Mouse (Mus musculus): ENCODE data around the gene Prf1. TPM values are rescaled to one million over a fixed set of nuclear protein-coding genes. Genes with fewer than 3 reads are reported as not detected.

Prf1 gene
- polyA plus RNA-seq, 1 experiment: 0.01 TPM

DNA sequence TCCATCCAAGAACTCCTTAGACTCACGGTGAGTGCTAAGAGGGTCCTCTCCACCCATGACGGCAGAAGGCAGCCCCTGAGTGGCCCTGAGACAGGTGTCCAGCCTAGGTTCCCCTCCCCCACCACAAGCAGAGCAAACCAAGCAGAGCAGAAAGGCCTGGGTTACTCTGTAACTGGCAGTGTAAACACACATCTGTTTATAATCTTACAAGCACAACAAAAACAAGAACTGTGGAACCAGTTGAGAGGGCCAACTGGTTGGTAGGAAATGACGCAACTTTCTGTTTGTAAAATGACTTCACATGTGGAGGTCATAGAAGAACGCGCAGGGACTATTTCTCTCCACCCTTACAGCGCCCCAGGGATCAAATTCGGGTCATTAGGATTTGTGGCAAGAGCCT lies 15.1 kb downstream of the Prf1 start:
- TF ChIP-seq SRF (IDR thresholded peaks at IDR 0.05; ENCODE audit: control insufficient read depth, insufficient read length, low read depth): no peak
- TF ChIP-seq TCF3 (IDR thresholded peaks at IDR 0.05; ENCODE audit: insufficient read length, low read depth): no peak
- TF ChIP-seq MYOG (IDR thresholded peaks at IDR 0.05; ENCODE audit: control insufficient read depth in 1 of 3, insufficient read depth in 1 of 3, insufficient read length in 2 of 3, low read depth in 2 of 3): no peak
- no peak for TF ChIP-seq E2F4 (IDR thresholded peaks at IDR 0.05; ENCODE audit: insufficient read depth)
- TF ChIP-seq POLR2A (IDR thresholded peaks at IDR 0.05; ENCODE audit: insufficient read length, low read depth): no peak
- no peak for TF ChIP-seq MAX (IDR thresholded peaks at IDR 0.05; ENCODE audit: low read depth)
- no peak for TF ChIP-seq POLR2AphosphoS2 (IDR thresholded peaks at IDR 0.05; ENCODE audit: insufficient read length, low read depth)
- TF ChIP-seq USF1 (IDR thresholded peaks at IDR 0.05; ENCODE audit: low read depth): no peak
- H3K36me3 ChIP-seq (ENCODE audit: control insufficient read depth, insufficient read depth): no peaks in the 10 kb centered on the region
- no peaks in the 10 kb centered on the region for H3K27me3 ChIP-seq (ENCODE audit: control insufficient read depth, insufficient read depth, insufficient read length)
- no peak overlapping the region for H3K4me3 ChIP-seq
- no peak overlapping the region for H3K4me2 ChIP-seq (ENCODE audit: low read depth)
- no peak overlapping the region for H3ac ChIP-seq (ENCODE audit: control insufficient read depth, insufficient read length)
- no peaks in the 10 kb centered on the region for H3K79me2 ChIP-seq (ENCODE audit: control insufficient read depth, insufficient read depth)

DNA sequence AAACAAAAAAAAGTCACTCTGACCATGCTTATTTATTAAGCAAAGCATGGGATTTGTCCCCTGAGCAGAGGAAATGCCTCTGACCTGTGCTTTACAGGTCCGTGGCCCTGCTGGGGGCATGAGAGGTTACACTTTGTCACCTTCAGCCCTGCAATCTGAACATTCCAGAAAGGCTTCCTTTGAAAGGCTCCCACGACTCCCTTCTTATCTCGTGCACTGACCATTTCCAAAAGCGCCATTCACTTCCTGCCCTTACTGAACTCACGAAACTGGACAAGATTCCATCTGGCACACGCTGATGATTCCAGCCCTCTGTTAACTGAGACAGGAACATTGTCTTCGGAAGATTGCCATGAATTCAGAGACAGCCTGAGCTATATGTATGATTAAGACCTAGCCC lies 16.1 kb downstream of the Prf1 start:
- no peaks in the 10 kb centered on the region for H3K36me3 ChIP-seq (ENCODE audit: control insufficient read depth, insufficient read depth)
- H3K4me2 ChIP-seq (ENCODE audit: low read depth): no peak overlapping the region

DNA sequence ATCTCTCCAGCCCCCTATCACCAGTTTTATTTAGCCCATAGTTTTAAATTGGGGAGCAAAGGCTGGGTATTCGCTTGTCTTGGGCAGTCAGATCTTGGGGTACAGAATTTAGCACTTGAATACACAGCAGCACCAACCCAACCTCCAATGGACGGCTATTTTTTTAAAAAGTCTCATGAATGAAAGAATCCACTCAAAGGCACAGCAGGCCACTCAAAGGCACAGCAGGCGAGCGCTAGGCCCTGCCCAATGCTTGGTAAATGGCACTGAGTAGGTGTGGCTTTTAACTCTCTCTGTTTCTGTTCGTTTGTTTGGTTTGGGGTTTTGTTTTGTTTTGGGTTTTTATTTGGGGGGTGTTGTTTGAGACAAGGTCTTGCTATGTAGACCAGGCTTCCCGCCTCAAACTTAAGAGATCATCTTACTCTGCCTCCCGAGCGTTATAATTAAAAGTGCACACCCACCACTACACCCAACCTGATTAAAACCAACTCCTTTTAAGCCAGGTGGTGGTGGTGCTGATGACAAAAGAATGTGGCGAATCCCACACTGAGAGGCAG lies 17.8 kb downstream of the Prf1 start:
- Histone ChIP-seq H3K79me2 (ENCODE audit: control insufficient read depth, insufficient read depth) (no peaks in the 10 kb centered on the region), H3K36me3 (ENCODE audit: control insufficient read depth, insufficient read depth) (peaks cover 7% of the 10 kb centered on the region), H3ac (ENCODE audit: control insufficient read depth, insufficient read length) (no peak overlapping the region), H3K27me3 (ENCODE audit: control insufficient read depth, insufficient read depth, insufficient read length) (no peaks in the 10 kb centered on the region), H3K4me2 (ENCODE audit: low read depth) (no peak overlapping the region), H3K4me3 (no peak overlapping the region)
- no peak for TF ChIP-seq TCF3 (IDR thresholded peaks at IDR 0.05; ENCODE audit: insufficient read length, low read depth)
- no peak for TF ChIP-seq POLR2A (IDR thresholded peaks at IDR 0.05; ENCODE audit: insufficient read length, low read depth)
- no peak for TF ChIP-seq USF1 (IDR thresholded peaks at IDR 0.05; ENCODE audit: low read depth)
- no peak for TF ChIP-seq MYOD1 (IDR thresholded peaks at IDR 0.05; ENCODE audit: control insufficient read depth in 1 of 3, insufficient read length in 2 of 3, low read depth in 2 of 3)
- TF ChIP-seq E2F4 (IDR thresholded peaks at IDR 0.05; ENCODE audit: insufficient read depth): no peak
- TF ChIP-seq MAX (IDR thresholded peaks at IDR 0.05; ENCODE audit: low read depth): no peak
- no peak for TF ChIP-seq REST (IDR thresholded peaks at IDR 0.05; ENCODE audit: insufficient read depth, insufficient read length)
- no peak for TF ChIP-seq POLR2AphosphoS2 (IDR thresholded peaks at IDR 0.05; ENCODE audit: insufficient read length, low read depth)

More for the DNA sequence above, 16.1 kb downstream of the Prf1 start:
- no peak for TF ChIP-seq REST (IDR thresholded peaks at IDR 0.05; ENCODE audit: insufficient read depth, insufficient read length)
- no peak for TF ChIP-seq MYOD1 (IDR thresholded peaks at IDR 0.05; ENCODE audit: control insufficient read depth in 1 of 3, insufficient read length in 2 of 3, low read depth in 2 of 3)
- no peak for TF ChIP-seq MAX (IDR thresholded peaks at IDR 0.05; ENCODE audit: low read depth)
- no peak for TF ChIP-seq TCF12 (IDR thresholded peaks at IDR 0.05; ENCODE audit: insufficient read depth, poor library complexity, severe bottlenecking)
- no peak for TF ChIP-seq POLR2A (IDR thresholded peaks at IDR 0.05; ENCODE audit: insufficient read length, low read depth)
- TF ChIP-seq CEBPB (IDR thresholded peaks at IDR 0.05; ENCODE audit: insufficient read depth, poor library complexity, severe bottlenecking): no peak
- TF ChIP-seq POLR2AphosphoS2 (IDR thresholded peaks at IDR 0.05; ENCODE audit: insufficient read length, low read depth): no peak
- TF ChIP-seq SRF (IDR thresholded peaks at IDR 0.05; ENCODE audit: control insufficient read depth, insufficient read length, low read depth): no peak
- no peak for TF ChIP-seq MYOG (IDR thresholded peaks at IDR 0.05; ENCODE audit: control insufficient read depth in 1 of 3, insufficient read depth in 1 of 3, insufficient read length in 2 of 3, low read depth in 2 of 3)
- no peak for TF ChIP-seq E2F4 (IDR thresholded peaks at IDR 0.05; ENCODE audit: insufficient read depth)
- no peak for TF ChIP-seq USF1 (IDR thresholded peaks at IDR 0.05; ENCODE audit: low read depth)
- no peak for TF ChIP-seq TCF3 (IDR thresholded peaks at IDR 0.05; ENCODE audit: insufficient read length, low read depth)
- H3ac ChIP-seq (ENCODE audit: control insufficient read depth, insufficient read length): no peak overlapping the region
- H3K4me3 ChIP-seq: no peak overlapping the region
- no peaks in the 10 kb centered on the region for H3K79me2 ChIP-seq (ENCODE audit: control insufficient read depth, insufficient read depth)
- no peaks in the 10 kb centered on the region for H3K27me3 ChIP-seq (ENCODE audit: control insufficient read depth, insufficient read depth, insufficient read length)

DNA sequence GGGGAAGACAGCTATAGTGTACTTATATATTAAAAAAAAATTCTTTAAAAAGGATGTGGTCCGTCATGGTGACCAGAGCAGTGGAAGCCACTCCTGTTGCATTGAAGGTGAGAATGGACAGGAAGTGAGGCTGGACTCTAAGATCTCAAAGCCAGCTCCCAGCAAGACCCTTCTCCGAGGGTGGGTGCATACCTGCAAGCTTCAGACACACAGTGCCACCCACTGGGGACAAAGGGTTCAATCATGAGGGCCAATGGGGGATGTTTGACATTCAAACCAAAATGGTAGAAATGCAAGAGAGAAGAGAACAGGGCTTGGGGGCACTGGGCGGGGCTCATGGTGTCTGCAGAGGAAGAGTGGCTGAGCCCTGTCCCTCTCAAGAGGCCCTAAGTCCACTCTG lies 20.9 kb downstream of the Prf1 start:
- H3K4me3 ChIP-seq: no peak overlapping the region
- H3K36me3 ChIP-seq (ENCODE audit: control insufficient read depth, insufficient read depth): peaks cover 14% of the 10 kb centered on the region
- no peak overlapping the region for H3K4me2 ChIP-seq (ENCODE audit: low read depth)
- H3K27me3 ChIP-seq (ENCODE audit: control insufficient read depth, insufficient read depth, insufficient read length): no peaks in the 10 kb centered on the region
- H3ac ChIP-seq (ENCODE audit: control insufficient read depth, insufficient read length): no peak overlapping the region
- no peaks in the 10 kb centered on the region for H3K79me2 ChIP-seq (ENCODE audit: control insufficient read depth, insufficient read depth)
- no peak for TF ChIP-seq POLR2AphosphoS2 (IDR thresholded peaks at IDR 0.05; ENCODE audit: insufficient read length, low read depth)
- no peak for TF ChIP-seq TCF3 (IDR thresholded peaks at IDR 0.05; ENCODE audit: insufficient read length, low read depth)
- no peak for TF ChIP-seq POLR2A (IDR thresholded peaks at IDR 0.05; ENCODE audit: insufficient read length, low read depth)
- no peak for TF ChIP-seq E2F4 (IDR thresholded peaks at IDR 0.05; ENCODE audit: insufficient read depth)
- TF ChIP-seq MYOG (IDR thresholded peaks at IDR 0.05; ENCODE audit: control insufficient read depth in 1 of 3, insufficient read depth in 1 of 3, insufficient read length in 2 of 3, low read depth in 2 of 3): no peak
- TF ChIP-seq USF1 (IDR thresholded peaks at IDR 0.05; ENCODE audit: low read depth): no peak

DNA sequence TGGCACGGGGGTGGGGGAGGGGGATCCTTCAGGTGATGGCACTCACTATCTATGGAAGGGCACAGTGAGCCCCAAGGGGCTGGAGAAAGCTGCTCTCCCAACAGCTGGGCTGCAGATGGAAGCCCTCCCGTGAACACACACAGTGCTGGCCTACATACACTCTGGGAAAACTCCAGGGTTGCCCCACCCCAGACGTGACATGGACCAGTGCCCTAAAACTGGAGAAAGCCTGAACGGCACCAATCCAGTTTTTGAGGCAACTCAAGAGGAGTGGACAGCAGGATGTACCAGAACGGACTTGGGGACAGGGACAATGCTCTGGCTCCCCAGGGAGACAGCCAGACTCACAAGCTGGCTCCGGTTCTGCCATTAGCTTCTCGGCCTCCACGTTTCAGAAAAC lies 27.1 kb downstream of the Prf1 start:
- Histone ChIP-seq H3K36me3 (ENCODE audit: control insufficient read depth, insufficient read depth) (peaks cover 9% of the 10 kb centered on the region), H3K27me3 (ENCODE audit: control insufficient read depth, insufficient read depth, insufficient read length) (no peaks in the 10 kb centered on the region), H3ac (ENCODE audit: control insufficient read depth, insufficient read length) (no peak overlapping the region), H3K4me3 (no peak overlapping the region), H3K4me2 (ENCODE audit: low read depth) (no peak overlapping the region), H3K79me2 (ENCODE audit: control insufficient read depth, insufficient read depth) (no peaks in the 10 kb centered on the region)
- no peak for TF ChIP-seq E2F4 (IDR thresholded peaks at IDR 0.05; ENCODE audit: insufficient read depth)

Measured in myocyte (in vitro differentiated cells).